Mouse (Mus musculus) A20 (cell line): Measurements from ENCODE around the gene Ctse.

Experiments used
- DNase-seq: peaks from one replicate; pipeline ENCODE4 v3.0.0-alpha.2; 2011; ENCODE audit warnings: low read depth, low spot score

Gene Ctse

DNA sequence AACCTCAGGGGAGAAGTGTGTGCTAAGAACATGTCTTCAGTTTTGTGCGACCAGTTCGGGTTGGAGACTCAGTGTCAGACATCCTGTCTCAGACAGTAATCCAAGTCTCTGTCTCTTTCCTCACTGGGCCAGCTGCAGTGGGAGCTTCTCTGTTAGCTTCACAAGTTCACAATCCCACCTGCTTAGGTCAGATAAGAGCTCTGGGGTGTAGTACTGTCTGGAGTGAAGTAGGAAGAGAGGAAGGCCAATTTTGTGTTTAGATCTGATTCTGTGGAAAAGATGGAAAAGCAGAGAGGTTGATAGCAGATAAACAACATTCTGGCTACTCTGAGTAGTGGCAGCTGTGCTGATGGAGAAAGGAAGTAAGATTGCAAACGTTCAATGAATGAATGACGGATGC is 61.5 kb downstream of the Ctse start:
- DNase-seq = no peak

DNA sequence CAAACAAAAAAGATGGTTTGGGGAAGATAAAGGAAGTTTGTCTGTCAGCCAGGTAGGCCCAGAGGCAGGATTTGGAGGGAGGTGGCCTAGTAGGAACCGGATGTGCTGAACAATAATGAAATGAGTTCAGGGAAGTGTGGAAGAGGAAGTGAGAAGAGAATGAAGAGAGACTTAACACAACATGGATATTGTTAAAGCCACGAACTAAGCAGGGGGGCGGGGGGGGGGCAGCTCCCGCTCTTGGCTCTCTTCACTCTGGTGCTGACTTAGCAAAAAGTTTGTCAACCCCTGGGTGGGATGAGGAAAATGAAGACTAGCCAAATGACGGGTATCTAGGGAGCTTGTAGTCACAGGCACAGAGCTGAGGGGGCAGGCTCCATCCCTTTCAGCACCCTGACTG is 62.3 kb downstream of the Ctse start:
- DNase-seq = no peak

DNA sequence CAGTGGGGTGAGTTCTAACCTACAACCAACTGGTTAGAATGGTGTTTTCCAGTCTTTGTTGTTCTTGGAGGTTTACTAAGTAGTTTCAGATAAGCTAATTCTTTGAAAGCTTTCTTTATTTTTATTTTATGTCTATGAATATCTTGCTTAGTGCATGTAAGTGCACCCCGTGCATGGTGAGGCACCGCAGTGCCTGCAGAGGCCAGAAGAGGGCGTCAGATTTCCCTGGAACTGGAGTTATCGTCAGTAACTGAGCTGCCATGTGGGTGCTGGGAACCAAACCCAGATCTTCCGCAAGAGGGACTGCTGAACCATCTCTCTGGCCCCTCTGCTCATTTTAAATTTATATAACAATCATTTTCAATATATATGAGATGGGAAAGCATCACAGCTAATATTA is 63.3 kb downstream of the Ctse start:
- DNase-seq = peak; percentile 23

DNA sequence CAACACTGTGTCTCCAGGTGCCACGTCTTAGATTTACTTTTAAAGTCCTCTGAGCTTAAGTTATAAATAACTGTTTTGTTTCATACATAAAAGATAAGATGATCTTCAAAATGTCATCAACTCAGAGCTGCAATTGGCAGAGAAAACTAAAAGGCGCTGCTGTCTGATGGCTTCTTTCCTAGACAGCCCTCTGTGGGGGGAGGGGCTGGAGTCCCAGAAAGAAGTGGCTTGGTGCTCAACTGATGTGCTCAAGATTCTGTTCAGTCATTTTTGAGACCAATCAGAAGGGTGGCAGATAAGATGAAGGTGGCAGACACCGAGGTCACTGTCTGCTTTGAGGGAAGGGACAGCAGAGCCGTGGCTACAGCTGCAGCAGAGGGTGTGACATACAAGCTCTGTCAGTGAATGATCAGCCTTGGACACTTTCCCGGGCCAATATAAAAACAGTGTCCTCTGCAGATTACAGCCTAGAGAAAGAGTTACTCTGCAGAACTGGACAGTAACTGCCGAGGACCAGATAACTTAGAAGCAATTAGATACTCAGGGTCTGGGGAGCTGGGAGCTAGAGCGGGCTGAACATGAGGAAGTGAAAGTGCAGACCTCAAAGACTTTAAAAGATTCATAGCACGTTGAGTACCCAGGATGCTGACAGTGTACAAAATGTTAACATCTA is 64.1 kb downstream of the Ctse start:
- peak; percentile 82 for DNase-seq

DNA sequence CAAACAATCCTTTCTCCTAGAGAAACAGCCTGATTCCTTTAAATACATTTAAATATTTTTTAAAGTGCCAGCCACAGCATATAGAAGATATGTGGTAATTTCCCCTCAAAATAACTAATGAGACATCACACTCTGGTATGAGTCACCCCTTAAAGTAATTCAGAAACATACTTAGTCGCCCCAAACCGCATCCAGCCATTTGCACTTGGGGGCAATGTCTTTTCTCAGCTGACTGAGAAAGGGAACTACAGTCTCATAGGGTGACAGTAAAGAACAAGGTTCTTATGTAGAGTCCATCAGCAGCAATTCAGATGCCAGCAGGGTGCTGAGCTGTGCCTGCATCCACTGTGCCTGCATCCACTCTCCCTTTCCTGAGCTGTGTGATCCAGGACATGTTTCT is 65.4 kb downstream of the Ctse start:
- DNase-seq = no peak

DNA sequence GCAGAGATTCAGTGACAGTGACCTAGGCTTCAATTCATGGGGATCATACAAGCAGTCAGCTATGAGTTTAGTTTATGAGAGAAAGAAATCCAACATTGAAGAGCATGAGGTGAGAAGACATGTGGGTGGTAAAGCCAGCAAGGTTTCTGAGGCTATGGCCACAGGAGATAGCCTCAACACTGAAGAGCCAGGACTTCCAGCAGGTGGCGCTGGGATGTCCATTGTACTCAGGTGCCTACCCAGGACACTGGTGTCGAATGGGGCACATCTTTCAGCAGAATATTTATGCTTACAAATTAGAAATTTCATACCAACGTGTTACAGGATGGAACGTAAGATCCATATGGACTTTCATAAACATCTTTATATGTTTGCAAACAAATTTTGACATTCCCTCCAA is 70.2 kb downstream of the Ctse start:
- DNase-seq = peak; percentile 64

DNA sequence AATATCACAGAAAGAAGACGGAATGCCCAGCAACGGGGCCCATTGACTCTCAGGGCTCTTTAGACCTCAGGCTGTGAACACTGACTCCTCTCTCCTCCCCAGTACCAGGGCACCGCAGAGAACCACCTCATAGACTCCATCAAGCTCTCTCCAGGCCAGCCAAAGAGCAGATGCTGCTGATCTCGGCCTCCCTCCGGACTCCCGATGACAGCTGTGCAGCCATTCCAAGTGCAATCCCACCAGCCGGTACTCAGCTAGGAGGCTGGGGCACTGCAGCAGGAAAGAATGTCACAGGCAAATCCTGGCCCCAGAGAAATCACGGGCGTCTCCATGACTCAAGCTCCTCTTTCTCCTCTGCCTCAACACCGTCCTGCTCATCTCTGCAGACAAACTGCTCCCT is 73.4 kb downstream of the Ctse start:
- DNase-seq = no peak

DNA sequence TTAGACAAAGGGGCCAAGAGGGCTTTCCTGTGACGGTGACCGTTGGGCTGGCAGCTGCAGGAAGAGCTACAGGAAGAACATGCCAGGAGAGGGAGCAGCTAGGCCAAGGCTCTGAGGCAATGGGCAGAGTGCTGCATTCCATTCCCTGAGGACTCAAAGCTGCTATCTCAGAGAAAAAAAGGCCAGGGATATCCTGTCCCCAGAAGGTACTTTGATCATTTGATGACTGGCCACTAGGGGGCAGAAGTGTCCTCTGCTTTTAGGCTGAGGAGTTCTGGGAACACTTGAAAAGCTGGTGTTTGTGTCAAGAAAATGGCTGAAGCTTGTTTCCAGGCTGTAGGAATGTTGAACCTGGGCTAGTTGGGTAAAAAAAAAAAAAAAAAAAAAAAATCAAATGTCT is 74.3 kb downstream of the Ctse start:
- DNase-seq = peak; percentile 74

DNA sequence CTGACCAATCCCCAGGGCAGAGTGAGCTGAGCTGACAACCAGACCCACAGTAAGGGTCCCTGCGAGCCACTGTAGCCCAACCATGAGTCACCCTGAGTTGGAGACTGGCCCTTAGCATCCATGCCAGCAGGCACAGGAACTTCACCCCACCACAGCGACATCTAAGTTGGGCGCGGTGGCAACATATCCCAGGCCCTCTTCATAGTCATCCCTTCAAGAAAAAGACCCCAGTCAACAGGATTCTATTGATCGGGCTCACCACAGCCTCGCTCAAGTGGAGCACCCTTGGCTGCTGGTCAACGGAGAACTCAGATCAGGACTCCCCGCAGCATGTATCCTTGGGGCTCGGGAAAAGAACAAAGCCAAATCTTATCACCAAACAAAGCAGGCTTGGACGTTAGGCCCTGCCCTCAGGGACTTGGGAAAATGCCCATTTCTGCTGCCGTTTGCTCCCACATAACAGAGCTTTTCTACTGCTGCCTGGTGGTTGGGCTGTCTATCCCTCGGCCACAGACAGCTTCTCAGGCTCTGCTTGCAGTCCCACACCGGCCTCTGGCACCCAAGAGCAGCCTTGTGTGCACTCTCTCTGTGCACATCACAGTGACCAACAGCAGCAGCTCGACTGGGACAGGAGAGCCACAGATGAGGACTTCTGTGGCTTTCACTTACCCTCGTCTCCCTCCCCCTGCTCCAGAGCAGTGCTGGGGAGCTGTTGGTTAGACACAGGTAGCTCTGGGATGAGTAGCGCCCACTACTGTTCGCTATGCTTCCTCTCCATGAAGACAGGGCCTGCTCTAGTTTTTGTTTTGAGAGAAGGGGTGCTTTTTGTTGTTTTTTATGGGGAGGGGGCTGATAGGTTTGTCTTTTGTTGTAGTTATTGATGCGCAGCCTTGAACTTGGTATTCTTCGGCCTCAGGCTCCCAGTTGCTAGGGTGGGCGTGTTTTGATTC is 76.6 kb downstream of the Ctse start:
- DNase-seq = no peak

DNA sequence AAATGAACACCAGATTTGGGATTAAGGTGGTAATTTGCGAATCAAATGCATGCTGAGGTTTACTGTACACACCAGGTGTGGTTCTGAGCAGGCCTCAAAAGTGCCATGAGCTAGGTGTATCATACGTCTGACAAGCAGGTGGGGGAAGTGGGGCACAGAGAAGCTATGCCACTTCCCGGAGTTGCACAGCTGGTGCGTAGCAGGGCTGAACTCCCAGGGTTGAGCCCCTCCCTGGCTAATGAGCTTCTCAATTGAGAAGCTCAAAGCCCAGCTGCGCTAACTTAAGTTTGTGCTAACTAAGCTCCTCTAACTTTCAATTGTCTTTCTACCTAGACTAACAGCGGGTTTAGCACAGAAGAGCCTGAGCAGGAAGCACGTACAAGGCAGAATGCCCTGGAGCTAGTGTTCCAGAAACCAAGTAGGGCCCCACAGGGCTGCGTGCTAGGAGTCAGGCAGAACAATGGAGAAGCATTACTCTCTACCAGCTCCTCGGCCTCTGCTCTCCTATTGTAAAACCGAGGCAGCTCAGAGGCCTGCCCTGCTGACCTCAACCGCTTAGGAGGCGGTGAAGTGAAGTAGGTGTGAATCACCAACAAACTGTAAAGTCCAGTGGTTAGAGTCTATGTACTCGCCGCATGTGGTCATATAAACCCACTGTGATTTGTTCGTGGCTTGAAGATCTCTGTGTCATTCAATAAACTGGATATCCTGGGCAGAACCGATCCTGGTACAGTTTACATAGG is 81.0 kb downstream of the Ctse start:
- DNase-seq = peak; percentile 43

DNA sequence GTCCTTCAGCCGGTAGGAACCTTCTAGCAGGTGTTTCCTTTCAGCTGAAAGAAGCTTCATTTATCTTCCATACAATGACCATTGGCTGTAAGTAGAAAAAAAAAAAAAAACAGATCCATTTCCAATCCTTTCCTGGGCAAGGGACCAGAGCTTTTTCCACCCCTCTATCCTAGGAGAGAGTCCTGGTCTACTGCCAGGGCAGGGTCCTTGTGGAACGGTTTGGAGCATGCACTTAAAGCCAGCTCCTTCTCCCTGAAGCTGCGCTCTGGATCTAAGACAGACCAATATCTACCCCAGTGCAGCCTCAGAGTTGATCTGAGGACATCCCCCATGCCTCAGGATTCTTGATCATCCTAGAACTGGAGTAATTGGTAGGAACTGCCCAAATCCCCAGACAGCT is 83.9 kb downstream of the Ctse start:
- no peak for DNase-seq

DNA sequence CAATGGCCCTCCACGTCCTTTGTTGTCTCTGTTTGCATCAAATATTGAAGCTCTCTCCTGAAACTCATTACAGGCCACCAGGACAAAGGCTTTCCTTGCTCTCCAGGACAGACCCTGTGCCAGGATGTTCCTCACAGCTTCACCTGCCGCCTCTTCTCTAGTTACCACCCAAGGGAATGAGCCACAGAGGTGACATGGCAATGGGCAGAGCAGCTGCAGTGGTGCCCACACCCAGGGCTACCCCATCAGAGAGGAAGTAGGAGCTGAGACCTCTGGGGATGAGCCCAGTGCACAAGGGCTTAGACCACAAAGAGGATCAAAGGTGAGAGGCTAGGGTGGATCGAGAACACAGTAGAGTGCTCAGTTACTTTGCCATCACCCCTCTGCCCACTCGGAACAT is 85.4 kb downstream of the Ctse start:
- no peak for DNase-seq
